Mouse (Mus musculus) liver, embryonic 14.5 days (tissue): Measurements from ENCODE around the gene Ppp1r15a. TPM values are rescaled to one million over a fixed set of nuclear protein-coding genes. Genes with fewer than 3 reads are reported as not detected.
A peak's percentile ranks its signal among the peaks of the same experiment; 100 is the strongest.

Source experiments
- ATAC-seq: fragments of 200-750 bp; cut with Nextera tagmentation; 2 replicates; pipeline ENCODE4 v1.8.0; 2017; ENCODE audit warnings: moderate number of reproducible peaks, mild to moderate bottlenecking, moderate library complexity; ENCODE audit not compliant: insufficient read depth
- DNase-seq, 3 experiments: peaks; one replicate each; pipeline ENCODE4 v3.0.0-alpha.2; 2012 to 2013; ENCODE audit warnings: low read depth in 3 of 3, low spot score in 3 of 3
- H3K27ac ChIP-seq: fragments of 300-500 bp; sonication (generic); 2 replicates; pipeline ENCODE4 v1.5.1; 2014; ENCODE audit warnings: moderate library complexity, mild to moderate bottlenecking, control low read depth, inconsistent platforms
- H3K27me3 ChIP-seq: fragments of 300-500 bp; sonication (generic); 2 replicates; pipeline ENCODE4 v1.6.1; 2014; ENCODE audit warnings: mild to moderate bottlenecking, low read length, moderate library complexity; ENCODE audit not compliant: control insufficient read depth, insufficient read depth
- H3K36me3 ChIP-seq: fragments of 300-500 bp; sonication (generic); replicated peaks from 2 replicates; pipeline ENCODE4 v1.6.1; 2014; ENCODE audit warnings: low read depth; ENCODE audit not compliant: control insufficient read depth, insufficient read depth
- H3K4me1 ChIP-seq, 2 experiments: fragments of 200-500 bp in 1 of 2; fragments of 300-500 bp in 1 of 2; sonication (generic) in 1 of 2; replicated peaks; 2 replicates each; pipeline ENCODE4 v1.6.1; 2012 to 2014; ENCODE audit warnings: antibody characterized with exemption in 1 of 2, inconsistent platforms in 1 of 2, low read length in 1 of 2; ENCODE audit not compliant: control insufficient read depth in 2 of 2, insufficient read depth in 2 of 2
- H3K4me2 ChIP-seq: fragments of 300-500 bp; sonication (generic); 2 replicates; pipeline ENCODE4 v1.6.1; 2014; ENCODE audit warnings: low read depth, mild to moderate bottlenecking, control low read depth, moderate library complexity
- H3K4me3 ChIP-seq, 2 experiments: fragments of 200-500 bp in 1 of 2; fragments of 300-500 bp in 1 of 2; sonication (generic) in 1 of 2; 2 replicates each; pipeline ENCODE4 v1.5.1; 2012 to 2014; ENCODE audit warnings: low read depth in 2 of 2, low read length in 2 of 2, mild to moderate bottlenecking in 2 of 2, control low read depth in 1 of 2, inconsistent platforms in 1 of 2, moderate library complexity in 1 of 2; ENCODE audit not compliant: insufficient read depth in 1 of 2
- H3K9ac ChIP-seq: fragments of 300-500 bp; sonication (generic); replicated peaks from 2 replicates; pipeline ENCODE4 v1.6.1; 2014; ENCODE audit warnings: mild to moderate bottlenecking, control low read depth, moderate library complexity
- H3K9me3 ChIP-seq: fragments of 300-500 bp; sonication (generic); 2 replicates; pipeline ENCODE4 v1.6.1; 2016; ENCODE audit warnings: low read length, mixed read lengths; ENCODE audit not compliant: control insufficient read depth
- CTCF ChIP-seq: IDR thresholded peaks from 2 replicates; pipeline ENCODE4 v1.5.1; 2016; ENCODE audit warnings: antibody characterized with exemption, low read depth, control low read depth
- EP300 ChIP-seq: IDR thresholded peaks from 2 replicates; pipeline ENCODE4 v1.6.1; 2016; ENCODE audit warnings: antibody characterized with exemption, low read depth
- WGBS: fragments of 180-500 bp; shearing (Covaris S2); extraction: QIAGEN DNeasy Blood & Tissue Kit; methylation state at CpG from one replicate; pipeline ENCODE4 v1.1.7; 2014; ENCODE audit not compliant: insufficient replicate concordance; 5-methylcytosine and 5-hydroxymethylcytosine counted together
- polyA plus RNA-seq, 2 experiments: library from polyadenylated mRNA; depleted of rRNA in 1 of 2; stranded (reverse) in 1 of 2; unstranded in 1 of 2; fragments of >200 nt; fragmentation: Nextera tagmentation in 1 of 2; extraction: Ambion mirVana in 1 of 2; gene quantifications; 2 replicates each; pipeline versions ENCODE4 v1.2.1 to v1.2.3; 2012 to 2014

Ppp1r15a gene
- polyA plus RNA-seq, 2 experiments, result 140 to 165 TPM

- peak overlapping the region; percentile 6 to 38; a peak in 2 of 4 replicates for H3K4me3 ChIP-seq
- no peaks in the 10 kb centered on the region for H3K27me3 ChIP-seq
- ATAC-seq (peak; percentile 60), DNase-seq (no peak)
- peak overlapping the region; percentile 31 for H3K9ac ChIP-seq
- H3K4me2 ChIP-seq, result peak overlapping the region; percentile 57
- TF ChIP-seq CTCF (no peak), EP300 (no peak)
- H3K4me1 ChIP-seq, result peaks cover 10 to 17% of the 10 kb centered on the region in 2 experiments
- H3K27ac ChIP-seq, result peak overlapping the region; percentile 48
- H3K36me3 ChIP-seq, result no peaks in the 10 kb centered on the region
- 43% methylated on average over 16 of the region's 16 CpGs for WGBS
- H3K9me3 ChIP-seq, result no peaks in the 10 kb centered on the region
Measured at GRCm38 (mm10) chr7:45475291-45475969, 50.6 kb downstream of the Ppp1r15a start.

Other genes starting within 250 kb of the Ppp1r15a start
Only the 30 nearest of the 34 such genes appear.
- gene Hrc, start 191.0 kb downstream of the Ppp1r15a start, polyA plus RNA-seq (2012; rRNA removed), result 0.02 and 0.07 TPM in 2 replicates
- not detected in 2 replicates for gene Hrc, start 191.0 kb downstream of the Ppp1r15a start, polyA plus RNA-seq (2014; fragmentation: Nextera tagmentation; extraction: Ambion mirVana)
- gene Ppfia3, start 159.2 kb downstream of the Ppp1r15a start, polyA plus RNA-seq (2012; rRNA removed), result 0.21 and 0.22 TPM in 2 replicates
- 0.25 TPM in 1 of 2 replicates, not detected in the other for gene Ppfia3, start 159.2 kb downstream of the Ppp1r15a start, polyA plus RNA-seq (2014; fragmentation: Nextera tagmentation; extraction: Ambion mirVana)
- gene Lin7b, start 155.7 kb downstream of the Ppp1r15a start, polyA plus RNA-seq (2012; rRNA removed), result 0.10 and 0.23 TPM in 2 replicates
- 0.20 TPM in 1 of 2 replicates, not detected in the other for gene Lin7b, start 155.7 kb downstream of the Ppp1r15a start, polyA plus RNA-seq (2014; fragmentation: Nextera tagmentation; extraction: Ambion mirVana)
- 132 and 203 TPM in 2 replicates for gene Snrnp70, start 130.5 kb downstream of the Ppp1r15a start, polyA plus RNA-seq (2012; rRNA removed)
- 28.0 and 28.8 TPM in 2 replicates for gene Snrnp70, start 130.5 kb downstream of the Ppp1r15a start, polyA plus RNA-seq (2014; fragmentation: Nextera tagmentation; extraction: Ambion mirVana)
- gene Kcna7, start 120.6 kb downstream of the Ppp1r15a start, polyA plus RNA-seq (2012; rRNA removed), result not detected in 2 replicates
- not detected in 2 replicates for gene Kcna7, start 120.6 kb downstream of the Ppp1r15a start, polyA plus RNA-seq (2014; fragmentation: Nextera tagmentation; extraction: Ambion mirVana)
- gene Ntf5, start 112.6 kb downstream of the Ppp1r15a start, polyA plus RNA-seq (2012; rRNA removed), result 0.04 and 0.20 TPM in 2 replicates
- 0.18 and 0.19 TPM in 2 replicates for gene Ntf5, start 112.6 kb downstream of the Ppp1r15a start, polyA plus RNA-seq (2014; fragmentation: Nextera tagmentation; extraction: Ambion mirVana)
- gene Lhb, start 105.4 kb downstream of the Ppp1r15a start, polyA plus RNA-seq (2012; rRNA removed), result not detected in 2 replicates
- not detected in 2 replicates for gene Lhb, start 105.4 kb downstream of the Ppp1r15a start, polyA plus RNA-seq (2014; fragmentation: Nextera tagmentation; extraction: Ambion mirVana)
- 3.2 and 3.6 TPM in 2 replicates for gene Gys1, start 91.4 kb downstream of the Ppp1r15a start, polyA plus RNA-seq (2012; rRNA removed)
- gene Gys1, start 91.4 kb downstream of the Ppp1r15a start, polyA plus RNA-seq (2014; fragmentation: Nextera tagmentation; extraction: Ambion mirVana), result 2.8 and 3.1 TPM in 2 replicates
- 65.7 and 69.5 TPM in 2 replicates for gene Ruvbl2, start 88.2 kb downstream of the Ppp1r15a start, polyA plus RNA-seq (2012; rRNA removed)
- 67.5 and 82.7 TPM in 2 replicates for gene Ruvbl2, start 88.2 kb downstream of the Ppp1r15a start, polyA plus RNA-seq (2014; fragmentation: Nextera tagmentation; extraction: Ambion mirVana)
- gene Ftl1, start 66.4 kb downstream of the Ppp1r15a start, polyA plus RNA-seq (2012; rRNA removed), result 1,846 and 1,956 TPM in 2 replicates
- gene Ftl1, start 66.4 kb downstream of the Ppp1r15a start, polyA plus RNA-seq (2014; fragmentation: Nextera tagmentation; extraction: Ambion mirVana), result 4,811 and 5,161 TPM in 2 replicates
- gene Bax, start 59.4 kb downstream of the Ppp1r15a start, polyA plus RNA-seq (2012; rRNA removed), result 57.9 and 68.5 TPM in 2 replicates
- gene Bax, start 59.4 kb downstream of the Ppp1r15a start, polyA plus RNA-seq (2014; fragmentation: Nextera tagmentation; extraction: Ambion mirVana), result 49.7 and 62.4 TPM in 2 replicates
- gene Tulp2, start 44.4 kb downstream of the Ppp1r15a start, polyA plus RNA-seq (2012; rRNA removed), result 0.06 and 0.13 TPM in 2 replicates
- gene Tulp2, start 44.4 kb downstream of the Ppp1r15a start, polyA plus RNA-seq (2014; fragmentation: Nextera tagmentation; extraction: Ambion mirVana), result 0.47 and 0.57 TPM in 2 replicates
- gene Gm45808, start 39.5 kb downstream of the Ppp1r15a start, polyA plus RNA-seq (2012; rRNA removed), result not detected in 2 replicates
- gene Gm45808, start 39.5 kb downstream of the Ppp1r15a start, polyA plus RNA-seq (2014; fragmentation: Nextera tagmentation; extraction: Ambion mirVana), result 0.20 TPM in 1 of 2 replicates, not detected in the other
- gene Dhdh, start 37.5 kb downstream of the Ppp1r15a start, polyA plus RNA-seq (2012; rRNA removed), result 1.5 and 2.2 TPM in 2 replicates
- gene Dhdh, start 37.5 kb downstream of the Ppp1r15a start, polyA plus RNA-seq (2014; fragmentation: Nextera tagmentation; extraction: Ambion mirVana), result 1.6 and 1.8 TPM in 2 replicates
- gene Nucb1, start 15.9 kb downstream of the Ppp1r15a start, polyA plus RNA-seq (2012; rRNA removed), result 48.2 and 58.8 TPM in 2 replicates
- 81.7 and 97.2 TPM in 2 replicates for gene Nucb1, start 15.9 kb downstream of the Ppp1r15a start, polyA plus RNA-seq (2014; fragmentation: Nextera tagmentation; extraction: Ambion mirVana)
- gene Plekha4, start 62 bp upstream of the Ppp1r15a start, polyA plus RNA-seq (2012; rRNA removed), result 0.52 and 0.90 TPM in 2 replicates
- 0.40 and 0.41 TPM in 2 replicates for gene Plekha4, start 62 bp upstream of the Ppp1r15a start, polyA plus RNA-seq (2014; fragmentation: Nextera tagmentation; extraction: Ambion mirVana)
- 0.95 and 2.1 TPM in 2 replicates for gene Hsd17b14, start 28.6 kb upstream of the Ppp1r15a start, polyA plus RNA-seq (2012; rRNA removed)
- gene Hsd17b14, start 28.6 kb upstream of the Ppp1r15a start, polyA plus RNA-seq (2014; fragmentation: Nextera tagmentation; extraction: Ambion mirVana), result 1.2 and 2.5 TPM in 2 replicates
- gene Bcat2, start 43.9 kb upstream of the Ppp1r15a start, polyA plus RNA-seq (2012; rRNA removed), result 38.8 and 40.6 TPM in 2 replicates
- 35.9 and 39.4 TPM in 2 replicates for gene Bcat2, start 43.9 kb upstream of the Ppp1r15a start, polyA plus RNA-seq (2014; fragmentation: Nextera tagmentation; extraction: Ambion mirVana)
- gene Fgf21, start 89.2 kb upstream of the Ppp1r15a start, polyA plus RNA-seq (2012; rRNA removed), result not detected in 2 replicates
- not detected in 2 replicates for gene Fgf21, start 89.2 kb upstream of the Ppp1r15a start, polyA plus RNA-seq (2014; fragmentation: Nextera tagmentation; extraction: Ambion mirVana)
- not detected in 2 replicates for gene Fut1, start 91.0 kb upstream of the Ppp1r15a start, polyA plus RNA-seq (2012; rRNA removed)
- gene Fut1, start 91.0 kb upstream of the Ppp1r15a start, polyA plus RNA-seq (2014; fragmentation: Nextera tagmentation; extraction: Ambion mirVana), result not detected in 2 replicates
- 0.10 and 0.15 TPM in 2 replicates for gene Izumo1, start 95.5 kb upstream of the Ppp1r15a start, polyA plus RNA-seq (2012; rRNA removed)
- gene Izumo1, start 95.5 kb upstream of the Ppp1r15a start, polyA plus RNA-seq (2014; fragmentation: Nextera tagmentation; extraction: Ambion mirVana), result 0.09 TPM in 1 of 2 replicates, not detected in the other
- gene Rasip1, start 101.2 kb upstream of the Ppp1r15a start, polyA plus RNA-seq (2012; rRNA removed), result 2.2 and 2.6 TPM in 2 replicates
- gene Rasip1, start 101.2 kb upstream of the Ppp1r15a start, polyA plus RNA-seq (2014; fragmentation: Nextera tagmentation; extraction: Ambion mirVana), result 1.3 and 2.6 TPM in 2 replicates
- gene Mamstr, start 113.7 kb upstream of the Ppp1r15a start, polyA plus RNA-seq (2012; rRNA removed), result 0.25 and 0.56 TPM in 2 replicates
- 0.18 TPM in 1 of 2 replicates, not detected in the other for gene Mamstr, start 113.7 kb upstream of the Ppp1r15a start, polyA plus RNA-seq (2014; fragmentation: Nextera tagmentation; extraction: Ambion mirVana)
- gene Fut2, start 140.1 kb upstream of the Ppp1r15a start, polyA plus RNA-seq (2012; rRNA removed), result 0.17 TPM in 1 of 2 replicates, not detected in the other
- not detected in 2 replicates for gene Fut2, start 140.1 kb upstream of the Ppp1r15a start, polyA plus RNA-seq (2014; fragmentation: Nextera tagmentation; extraction: Ambion mirVana)
- 0.04 TPM in 1 of 2 replicates, not detected in the other for gene Ntn5, start 157.8 kb upstream of the Ppp1r15a start, polyA plus RNA-seq (2012; rRNA removed)
- gene Ntn5, start 157.8 kb upstream of the Ppp1r15a start, polyA plus RNA-seq (2014; fragmentation: Nextera tagmentation; extraction: Ambion mirVana), result not detected in 2 replicates
- 0.02 and 0.03 TPM in 2 replicates for gene Sec1, start 168.1 kb upstream of the Ppp1r15a start, polyA plus RNA-seq (2012; rRNA removed)
- not detected in 2 replicates for gene Sec1, start 168.1 kb upstream of the Ppp1r15a start, polyA plus RNA-seq (2014; fragmentation: Nextera tagmentation; extraction: Ambion mirVana)
- 0.23 and 0.58 TPM in 2 replicates for gene Car11, start 173.6 kb upstream of the Ppp1r15a start, polyA plus RNA-seq (2012; rRNA removed)
- gene Car11, start 173.6 kb upstream of the Ppp1r15a start, polyA plus RNA-seq (2014; fragmentation: Nextera tagmentation; extraction: Ambion mirVana), result 0.42 and 0.44 TPM in 2 replicates
- 0.69 and 0.80 TPM in 2 replicates for gene Dbp, start 178.8 kb upstream of the Ppp1r15a start, polyA plus RNA-seq (2012; rRNA removed)
- gene Dbp, start 178.8 kb upstream of the Ppp1r15a start, polyA plus RNA-seq (2014; fragmentation: Nextera tagmentation; extraction: Ambion mirVana), result 0.51 and 0.54 TPM in 2 replicates
- gene Rpl18, start 189.2 kb upstream of the Ppp1r15a start, polyA plus RNA-seq (2012; rRNA removed), result 499 and 605 TPM in 2 replicates
- gene Rpl18, start 189.2 kb upstream of the Ppp1r15a start, polyA plus RNA-seq (2014; fragmentation: Nextera tagmentation; extraction: Ambion mirVana), result 832 and 846 TPM in 2 replicates
- gene Sphk2, start 191.7 kb upstream of the Ppp1r15a start, polyA plus RNA-seq (2012; rRNA removed), result 7.6 and 9.1 TPM in 2 replicates
- 5.8 and 9.0 TPM in 2 replicates for gene Sphk2, start 191.7 kb upstream of the Ppp1r15a start, polyA plus RNA-seq (2014; fragmentation: Nextera tagmentation; extraction: Ambion mirVana)